ENCODE assay signal across 23 mouse cellular contexts in genomic region chr16:21719770-21720169, GRCm38 (mm10). TPM values are rescaled to one million over a fixed set of nuclear protein-coding genes. Genes with fewer than 3 reads are reported as not detected.
DNase-seq lines count a peak whose midpoint lies in the region; ATAC-seq and TF ChIP-seq lines count a peak whose summit lies in the region.
"Had no signal": no experiment of that assay in that cellular context is flagged by ENCODE, and none has a peak within 500 bp of the region (broad histone marks: within the 10 kb centered on the region; RNA-seq: fewer than 3 reads in every experiment).

No protein-coding gene starts in this region.

- H3K27me3 ChIP-seq in lung, postnatal 0 days (replicated peaks; ENCODE audit: insufficient read depth, low read length) = no peaks in the 10 kb centered on the region
- H3K27me3 ChIP-seq in hindbrain, embryonic 14.5 days (ENCODE audit: control insufficient read depth, insufficient read depth, low read length) = no peaks in the 10 kb centered on the region
- H3K27me3 ChIP-seq: forebrain, embryonic 15.5 days; heart, embryonic 13.5 days; hindbrain, embryonic 15.5 days; intestine, embryonic 15.5 days; kidney, embryonic 15.5 days; limb, embryonic 12.5 days; liver, embryonic 13.5 days; midbrain, embryonic 13.5 days; neural tube, embryonic 13.5 days had no signal

- H3K4me1 ChIP-seq in lung, postnatal 0 days (ENCODE audit: insufficient read depth, low read depth, low read length) = no peaks in the 10 kb centered on the region; the same call in 1 of the 2 replicates
- H3K4me1 ChIP-seq in hindbrain, embryonic 14.5 days (replicated peaks; ENCODE audit: control insufficient read depth, insufficient read depth, low read length) = no peaks in the 10 kb centered on the region
- H3K4me1 ChIP-seq: forebrain, embryonic 15.5 days; heart, embryonic 13.5 days; hindbrain, embryonic 15.5 days; intestine, embryonic 15.5 days; kidney, embryonic 15.5 days; limb, embryonic 12.5 days; liver, embryonic 13.5 days; midbrain, embryonic 13.5 days; neural tube, embryonic 13.5 days had no signal

- TF ChIP-seq CTCF in lung, postnatal 0 days (IDR thresholded peaks at IDR 0.05) = no peak

- H3K9ac ChIP-seq in lung, postnatal 0 days (replicated peaks; ENCODE audit: low read depth) = no peak overlapping the region
- H3K9ac ChIP-seq in hindbrain, embryonic 14.5 days = no peak overlapping the region
- H3K9ac ChIP-seq: forebrain, embryonic 15.5 days; heart, embryonic 13.5 days; hindbrain, embryonic 15.5 days; intestine, embryonic 15.5 days; kidney, embryonic 15.5 days; limb, embryonic 12.5 days; liver, embryonic 13.5 days; midbrain, embryonic 13.5 days; neural tube, embryonic 13.5 days had no signal

- peak; percentile 9 to 12 for DNase-seq in B cell, adult 2 months
- DNase-seq in MEL-GATA-1-ER (ENCODE audit: extremely low read depth, low read depth) = peak; percentile 55
- peak; percentile 77 for DNase-seq in lung, postnatal 0 days (ENCODE audit: low spot score)
- DNase-seq in hindbrain, embryonic 14.5 days (ENCODE audit: low spot score) = no peak
- DNase-seq in retina, embryonic 14.5 days (ENCODE audit: low spot score) = no peak
- no peak for DNase-seq in right cerebral cortex, postnatal 10 days (ENCODE audit: low spot score in 2 of 2)
- DNase-seq: adrenal gland, adult 2 months; cerebellum, adult 9-10 months; heart, adult 18-20 months; kidney, postnatal 4 days; layer of hippocampus, adult 9-11 months; liver, embryonic 13.5 days; right cerebral cortex, postnatal 14 days had no signal

- no peak overlapping the region for H3K4me3 ChIP-seq in lung, postnatal 0 days (ENCODE audit: low read depth, low read length)
- no peak overlapping the region for H3K4me3 ChIP-seq in hindbrain, embryonic 14.5 days (replicated peaks; ENCODE audit: low read length)
- H3K4me3 ChIP-seq: forebrain, embryonic 15.5 days; heart, embryonic 13.5 days; hindbrain, embryonic 15.5 days; intestine, embryonic 15.5 days; kidney, embryonic 15.5 days; limb, embryonic 12.5 days; liver, embryonic 13.5 days; midbrain, embryonic 13.5 days; neural tube, embryonic 13.5 days had no signal

- H3K4me2 ChIP-seq in lung, postnatal 0 days (replicated peaks; ENCODE audit: low read depth, low read length) = no peak overlapping the region
- H3K4me2 ChIP-seq in hindbrain, embryonic 14.5 days (replicated peaks) = no peak overlapping the region
- H3K4me2 ChIP-seq: forebrain, embryonic 15.5 days; heart, embryonic 13.5 days; hindbrain, embryonic 15.5 days; intestine, embryonic 15.5 days; kidney, embryonic 15.5 days; limb, embryonic 12.5 days; liver, embryonic 13.5 days; midbrain, embryonic 13.5 days; neural tube, embryonic 13.5 days had no signal

- H3K27ac ChIP-seq in lung, postnatal 0 days (ENCODE audit: low read length) = no peak overlapping the region
- H3K27ac ChIP-seq in hindbrain, embryonic 14.5 days = no peak overlapping the region
- H3K27ac ChIP-seq: forebrain, embryonic 15.5 days; heart, embryonic 13.5 days; hindbrain, embryonic 15.5 days; intestine, embryonic 15.5 days; kidney, embryonic 15.5 days; limb, embryonic 12.5 days; liver, embryonic 13.5 days; macrophage; midbrain, embryonic 13.5 days; neural tube, embryonic 13.5 days had no signal

- peak; percentile 88 for ATAC-seq in lung, postnatal 0 days
- ATAC-seq in megakaryocyte progenitor cell, adult 5-6 weeks (replicated peaks; ENCODE audit: poor library complexity) = peak; percentile 55; the same call in 1 of the 2 replicates
- no peak for ATAC-seq in hindbrain, embryonic 14.5 days (ENCODE audit: low FRiP score)
- ATAC-seq: forebrain, embryonic 15.5 days; intestine, embryonic 15.5 days; midbrain, embryonic 13.5 days had no signal

- 0 out of 2 replicates have a peak, but pooled peaks have one; percentile 12 for TF ChIP-seq EP300 in lung, postnatal 0 days (IDR thresholded peaks at IDR 0.05)

- H3K36me3 ChIP-seq in lung, postnatal 0 days (ENCODE audit: insufficient read depth, low read length) = no peaks in the 10 kb centered on the region
- no peaks in the 10 kb centered on the region for H3K36me3 ChIP-seq in hindbrain, embryonic 14.5 days (replicated peaks; ENCODE audit: control insufficient read depth, insufficient read depth)
- H3K36me3 ChIP-seq: forebrain, embryonic 15.5 days; heart, embryonic 13.5 days; hindbrain, embryonic 15.5 days; intestine, embryonic 15.5 days; kidney, embryonic 15.5 days; limb, embryonic 12.5 days; liver, embryonic 13.5 days; midbrain, embryonic 13.5 days; neural tube, embryonic 13.5 days had no signal

- WGBS in lung, postnatal 0 days = 54% methylated on average over 7 of the region's 7 CpGs
- WGBS in hindbrain, embryonic 14.5 days = 91% methylated on average over 7 of the region's 7 CpGs

- no peaks in the 10 kb centered on the region for H3K9me3 ChIP-seq in lung, postnatal 0 days (ENCODE audit: low read length)
- H3K9me3 ChIP-seq in hindbrain, embryonic 14.5 days (ENCODE audit: control insufficient read depth, low read length) = no peaks in the 10 kb centered on the region
- H3K9me3 ChIP-seq: forebrain, embryonic 15.5 days; heart, embryonic 13.5 days; hindbrain, embryonic 15.5 days; intestine, embryonic 15.5 days; kidney, embryonic 15.5 days; limb, embryonic 12.5 days; liver, embryonic 13.5 days; midbrain, embryonic 13.5 days; neural tube, embryonic 13.5 days had no signal

RNA-seq across cellular contexts. Expression of gene 2510009E07Rik, which starts 25.3 kb away (rescaled TPM):
- 16.8 and 17.0 TPM in 2 replicates for polyA plus RNA-seq in lung, postnatal 0 days (2015; fragmentation: Nextera tagmentation; extraction: Ambion mirVana)
- total RNA-seq in megakaryocyte progenitor cell, adult 5-6 weeks (2015) = 0.10 and 0.22 TPM in 2 replicates
- total RNA-seq in megakaryocyte progenitor cell, adult 5-6 weeks (2017) = 0.17 and 0.37 TPM in 2 replicates
- polyA plus RNA-seq in hindbrain, embryonic 14.5 days (2014; fragmentation: Nextera tagmentation; extraction: Ambion mirVana) = 45.4 and 50.6 TPM in 2 replicates

Comparison
In these comparisons a context has a peak if more than half of its experiments do, and no peak if none do; other contexts are left out.
1. DNase-seq: peak in B cell, adult 2 months (2 of 2), MEL-GATA-1-ER (single experiment) and lung, postnatal 0 days (single experiment); none in hindbrain, embryonic 14.5 days (single experiment), retina, embryonic 14.5 days (single experiment) and right cerebral cortex, postnatal 10 days (0 of 2).